ENCODE assay signal across 8 mouse cellular contexts in the genomic region with DNA sequence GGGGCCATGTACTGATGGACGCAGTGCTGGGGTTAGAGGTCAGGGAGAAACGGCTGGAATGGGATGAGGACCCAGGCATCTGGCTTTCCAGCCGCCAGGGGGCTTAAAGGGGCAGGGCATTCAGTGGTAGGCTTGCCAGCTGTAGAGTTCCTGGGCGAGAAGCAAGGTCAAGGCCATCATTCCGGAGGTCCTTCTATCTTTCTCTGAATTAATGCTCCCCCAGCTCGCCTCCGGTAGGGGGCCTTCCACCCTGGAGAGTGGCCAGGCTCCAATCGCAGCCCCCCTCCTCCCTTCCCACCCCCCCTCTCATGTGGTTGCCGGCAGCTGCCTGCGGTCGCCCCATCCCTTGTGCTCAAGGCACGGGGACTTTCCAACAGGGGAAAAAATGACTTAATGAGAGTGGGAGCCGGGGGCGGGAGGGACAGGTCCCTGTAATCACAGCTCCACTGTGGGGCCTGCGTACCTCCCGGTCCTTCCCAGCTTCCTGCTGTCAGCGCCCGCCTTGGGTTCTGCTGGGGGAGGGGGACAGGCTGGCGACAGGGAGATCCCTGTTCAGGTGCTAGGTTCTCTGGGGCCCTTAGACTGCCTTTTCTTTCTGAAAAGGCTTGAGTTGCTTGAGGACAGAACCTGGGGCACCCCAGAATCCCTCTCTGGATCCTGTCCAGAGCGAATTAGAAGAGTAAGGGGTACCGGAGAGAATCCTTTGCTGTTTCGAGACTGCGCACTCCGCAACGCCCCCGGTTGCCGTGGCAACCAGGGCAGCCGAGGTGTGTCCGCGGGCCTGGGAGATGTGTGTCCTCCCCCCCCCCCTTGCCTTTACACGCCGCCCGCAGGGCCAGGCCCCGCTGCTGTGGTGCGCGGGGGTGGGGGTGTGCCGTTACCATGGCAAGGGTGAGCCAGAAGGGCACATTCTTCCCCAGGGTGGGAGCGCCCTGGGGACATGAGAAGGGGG. TPM values are rescaled to one million over a fixed set of nuclear protein-coding genes. Genes with fewer than 3 reads are reported as not detected.
DNase-seq lines count a peak whose midpoint lies in the region; ATAC-seq and TF ChIP-seq lines count a peak whose summit lies in the region.

No protein-coding gene starts in this region.

- peak overlapping the region; percentile 33 for H3K4me3 ChIP-seq in forebrain, embryonic 13.5 days
- no peak overlapping the region for H3K4me3 ChIP-seq in thymus, adult 2 months (ENCODE audit: control insufficient read depth, insufficient read depth, low read length)

- TF ChIP-seq CTCF in thymus, adult 2 months (IDR thresholded peaks at IDR 0.05; ENCODE audit: borderline replicate concordance, control insufficient read depth, extremely low read depth, insufficient read depth, low read length, poor library complexity): peak; percentile 31; the same call in 1 of the 2 replicates

- ATAC-seq in forebrain, embryonic 13.5 days: peak; percentile 25
- no peak for ATAC-seq in erythroid progenitor cell, adult 5-6 weeks (replicated peaks; ENCODE audit: low FRiP score, poor library complexity, severe bottlenecking)

- no peaks in the 10 kb centered on the region for H3K9me3 ChIP-seq in forebrain, embryonic 13.5 days (replicated peaks)

- H3K9ac ChIP-seq in forebrain, embryonic 13.5 days: peak overlapping the region; percentile 40

- DNase-seq in lung, postnatal 10 days: peak; percentile 52
- no peak for DNase-seq in lung, adult 18-20 months
- DNase-seq in adrenal gland, adult 8-10 months: peak; percentile 41
- DNase-seq in kidney, postnatal 4 days: peak; percentile 45 to 58
- DNase-seq in natural killer cell, adult 2 months (ENCODE audit: low spot score in 2 of 2): peak; percentile 70 to 72
- no peak for DNase-seq in thymus, adult 2 months

- TF ChIP-seq POLR2A in thymus, adult 2 months (IDR thresholded peaks at IDR 0.05; ENCODE audit: control insufficient read depth, extremely low read depth, insufficient read depth, low read length, poor library complexity): no peak; the same call in 1 of the 2 replicates

- H3K27me3 ChIP-seq in forebrain, embryonic 13.5 days: peaks cover 96% of the 10 kb centered on the region
- H3K27me3 ChIP-seq in thymus, adult 2 months (ENCODE audit: control insufficient read depth, insufficient read depth, low read length): peaks cover 26% of the 10 kb centered on the region; the same call in 1 of the 2 replicates

- under 1% methylated on average over 38 of the region's 38 CpGs for WGBS in forebrain, embryonic 13.5 days
- 2% methylated on average over 38 of the region's 38 CpGs for WGBS in thymus, adult 2 months

- no peaks in the 10 kb centered on the region for H3K36me3 ChIP-seq in forebrain, embryonic 13.5 days (ENCODE audit: poor library complexity, severe bottlenecking)
- H3K36me3 ChIP-seq in thymus, adult 2 months (ENCODE audit: control insufficient read depth, insufficient read depth, low read length): no peaks in the 10 kb centered on the region

- peaks cover 52% of the 10 kb centered on the region for H3K4me1 ChIP-seq in forebrain, embryonic 13.5 days
- peaks cover 30% of the 10 kb centered on the region for H3K4me1 ChIP-seq in thymus, adult 2 months (replicated peaks; ENCODE audit: control insufficient read depth, insufficient read depth, low read length)

- H3K27ac ChIP-seq in forebrain, embryonic 13.5 days: no peak overlapping the region; the same call in 1 of the 2 replicates
- H3K27ac ChIP-seq in thymus, adult 2 months (ENCODE audit: control insufficient read depth, insufficient read depth, low read length): no peak overlapping the region

- peak overlapping the region; percentile 62 for H3K4me2 ChIP-seq in forebrain, embryonic 13.5 days

RNA-seq across cellular contexts. Expression of gene Wnt10a, which starts 15.3 kb away (rescaled TPM):
- 1 to 10 TPM in 1 of 4 experiments, under 1 TPM in 3; 0.58 to 1.0 (median 0.84) TPM for total RNA-seq in adrenal gland, adult 8-10 months (2022)
- polyA plus RNA-seq in forebrain, embryonic 13.5 days (2015; fragmentation: Nextera tagmentation; extraction: Ambion mirVana): 0.29 and 0.63 TPM in 2 replicates
- polyA plus RNA-seq in thymus, adult 2 months (2012; rRNA removed): 5.0 and 5.3 TPM in 2 replicates
- not detected in 2 replicates for total RNA-seq in erythroid progenitor cell, adult 5-6 weeks (2015; ENCODE audit: low replicate concordance)
- not detected in 2 replicates for total RNA-seq in erythroid progenitor cell, adult 5-6 weeks (2017; ENCODE audit: low replicate concordance)

RNA-seq across cellular contexts. Expression of gene Wnt6, which starts 34.9 kb away (rescaled TPM):
- 1 to 10 TPM; 3.9 to 6.6 (median 5.7) TPM for total RNA-seq in adrenal gland, adult 8-10 months (2022)
- polyA plus RNA-seq in forebrain, embryonic 13.5 days (2015; fragmentation: Nextera tagmentation; extraction: Ambion mirVana): 0.73 and 0.92 TPM in 2 replicates
- polyA plus RNA-seq in thymus, adult 2 months (2012; rRNA removed): 1.8 and 1.9 TPM in 2 replicates
- not detected in 2 replicates for total RNA-seq in erythroid progenitor cell, adult 5-6 weeks (2015; ENCODE audit: low replicate concordance)
- not detected in 2 replicates for total RNA-seq in erythroid progenitor cell, adult 5-6 weeks (2017; ENCODE audit: low replicate concordance)

RNA-seq across cellular contexts. Expression of gene Cdk5r2, which starts 48.1 kb away (rescaled TPM):
- 1 to 10 TPM; 4.2 to 6.2 (median 6.0) TPM for total RNA-seq in adrenal gland, adult 8-10 months (2022)
- 0.76 and 1.3 TPM in 2 replicates for polyA plus RNA-seq in forebrain, embryonic 13.5 days (2015; fragmentation: Nextera tagmentation; extraction: Ambion mirVana)
- 0.31 and 0.34 TPM in 2 replicates for polyA plus RNA-seq in thymus, adult 2 months (2012; rRNA removed)
- not detected in 2 replicates for total RNA-seq in erythroid progenitor cell, adult 5-6 weeks (2015; ENCODE audit: low replicate concordance)
- total RNA-seq in erythroid progenitor cell, adult 5-6 weeks (2017; ENCODE audit: low replicate concordance): not detected in 2 replicates

RNA-seq across cellular contexts. Expression of gene Prkag3, which starts 57.6 kb away (rescaled TPM):
- 1 to 10 TPM in 1 of 4 experiments, under 1 TPM in 1, not detected in 2; 0.55 to 1.3 TPM for total RNA-seq in adrenal gland, adult 8-10 months (2022)
- not detected in 2 replicates for polyA plus RNA-seq in forebrain, embryonic 13.5 days (2015; fragmentation: Nextera tagmentation; extraction: Ambion mirVana)
- 0.10 and 0.38 TPM in 2 replicates for polyA plus RNA-seq in thymus, adult 2 months (2012; rRNA removed)
- total RNA-seq in erythroid progenitor cell, adult 5-6 weeks (2015; ENCODE audit: low replicate concordance): not detected in 2 replicates
- not detected in 2 replicates for total RNA-seq in erythroid progenitor cell, adult 5-6 weeks (2017; ENCODE audit: low replicate concordance)

Comparison
In these comparisons a context has a peak if more than half of its experiments do, and no peak if none do; other contexts are left out.
1. DNase-seq: peak in lung, postnatal 10 days (single experiment), adrenal gland, adult 8-10 months (single experiment), kidney, postnatal 4 days (2 of 2) and natural killer cell, adult 2 months (2 of 2); none in lung, adult 18-20 months (0 of 2) and thymus, adult 2 months (single experiment).
2. RNA of gene Wnt6, which starts 34.9 kb away (total RNA-seq): 3.9 to 6.6 TPM in adrenal gland, adult 8-10 months; not detected in erythroid progenitor cell, adult 5-6 weeks; every median in the first group is over 4 times any median in the second.
3. RNA of gene Cdk5r2, which starts 48.1 kb away (total RNA-seq): 4.2 to 6.2 TPM in adrenal gland, adult 8-10 months; not detected in erythroid progenitor cell, adult 5-6 weeks; every median in the first group is over 4 times any median in the second.